ENCODE assay signal across 8 mouse cellular contexts in the genomic region with DNA sequence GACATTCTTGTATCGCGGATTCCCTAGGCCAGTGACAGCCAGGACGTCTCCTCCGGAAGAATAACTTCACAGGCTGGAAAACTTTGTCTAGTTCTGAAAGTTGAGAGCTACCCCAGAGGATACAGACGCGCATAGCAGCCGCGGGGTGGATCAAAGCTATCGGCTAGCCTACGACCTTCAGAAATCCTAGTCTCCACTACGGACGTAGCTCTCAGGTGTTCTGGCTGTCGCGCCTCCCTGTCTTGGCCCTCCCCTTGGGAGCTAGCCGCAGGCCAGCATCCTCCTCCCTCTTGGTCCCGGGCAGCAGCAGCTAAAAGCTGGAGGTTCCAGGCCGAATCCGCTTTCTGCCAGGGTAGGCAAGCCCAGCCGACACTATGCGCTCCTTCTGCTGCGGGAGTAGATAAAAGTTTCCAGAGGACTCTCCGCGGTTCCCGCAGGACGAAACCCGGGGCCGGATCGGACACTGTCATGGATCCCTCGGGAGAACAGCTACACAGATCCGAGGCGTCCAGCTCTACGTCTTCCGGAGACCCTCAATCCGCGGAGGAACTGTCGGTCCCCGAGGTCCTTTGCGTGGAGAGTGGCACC. TPM values are rescaled to one million over a fixed set of nuclear protein-coding genes. Genes with fewer than 3 reads are reported as not detected.
A peak's percentile ranks its signal among the peaks of the same experiment; 100 is the strongest.
DNase-seq lines count a peak whose midpoint lies in the region; ATAC-seq and TF ChIP-seq lines count a peak whose summit lies in the region.

No protein-coding gene starts in this region.

- ATAC-seq in erythroid progenitor cell, adult 5-6 weeks (replicated peaks; ENCODE audit: low FRiP score, poor library complexity, severe bottlenecking) = peak; percentile 46; the same call in 1 of the 2 replicates
- ATAC-seq in hindbrain, embryonic 15.5 days (ENCODE audit: low FRiP score, low read depth) = peak; percentile 53; the same call in 1 of the 2 replicates

- H3K36me3 ChIP-seq in liver, adult 2 months (ENCODE audit: control insufficient read depth, insufficient read depth, low read length) = no peaks in the 10 kb centered on the region
- H3K36me3 ChIP-seq in hindbrain, embryonic 15.5 days = no peaks in the 10 kb centered on the region

- no peaks in the 10 kb centered on the region for H3K79me2 ChIP-seq in liver, adult 2 months (ENCODE audit: control insufficient read depth, insufficient read depth, low read length)

- no peak for TF ChIP-seq POLR2A in liver, adult 2 months (IDR thresholded peaks at IDR 0.05; ENCODE audit: extremely low read depth, insufficient read depth, low read length)

- TF ChIP-seq CTCF in liver, adult 2 months (IDR thresholded peaks at IDR 0.05; ENCODE audit: low read depth, low read length) = 0 out of 2 replicates have a peak, but pooled peaks have one; percentile 7

- peak; percentile 38 for DNase-seq in liver, adult 2 months (ENCODE audit: extremely low read depth, low read depth, low spot score)
- DNase-seq in liver = no peak
- DNase-seq in adrenal gland, adult 2 months = peak; percentile 62
- peak; percentile 33 for DNase-seq in lung, postnatal 10 days
- DNase-seq in urinary bladder, postnatal 4 days (ENCODE audit: low spot score in 2 of 2) = peak; percentile 22 to 64
- no peak for DNase-seq in cerebellum, adult 18-20 months

- peaks cover 11% of the 10 kb centered on the region; the same call in 1 of the 2 replicates for H3K4me1 ChIP-seq in liver, adult 2 months (ENCODE audit: control insufficient read depth, insufficient read depth, low read length)
- H3K4me1 ChIP-seq in hindbrain, embryonic 15.5 days (replicated peaks) = peaks cover 17% of the 10 kb centered on the region

- H3K27me3 ChIP-seq in liver, adult 2 months (ENCODE audit: control insufficient read depth, insufficient read depth, low read length) = no peaks in the 10 kb centered on the region
- H3K27me3 ChIP-seq in hindbrain, embryonic 15.5 days = peaks cover 28% of the 10 kb centered on the region

- 1% methylated on average over 38 of the region's 38 CpGs for WGBS in liver, adult 2 months
- WGBS in hindbrain, embryonic 15.5 days = under 1% methylated on average over 38 of the region's 38 CpGs

- no peaks in the 10 kb centered on the region for H3K9me3 ChIP-seq in hindbrain, embryonic 15.5 days

- H3K27ac ChIP-seq in liver, adult 2 months (replicated peaks; ENCODE audit: insufficient read depth, low read depth, low read length) = no peak overlapping the region
- H3K27ac ChIP-seq in hindbrain, embryonic 15.5 days (replicated peaks) = no peak overlapping the region

- peak overlapping the region; percentile 90 for H3K9ac ChIP-seq in liver, adult 2 months (ENCODE audit: low read depth, low read length)
- peak overlapping the region; percentile 44 for H3K9ac ChIP-seq in hindbrain, embryonic 15.5 days

- H3K4me2 ChIP-seq in hindbrain, embryonic 15.5 days = peak overlapping the region; percentile 99

- peak overlapping the region; percentile 63 for H3K4me3 ChIP-seq in liver, adult 2 months (ENCODE audit: insufficient read depth, low read depth, low read length)
- H3K4me3 ChIP-seq in hindbrain, embryonic 15.5 days = peak overlapping the region; percentile 56

RNA-seq across cellular contexts. Expression of a gene that starts 9.6 kb away (rescaled TPM):
- total RNA-seq in liver, adult 2 months (2014; rRNA removed) = 4.7 and 7.6 TPM in 2 replicates
- 0.22 TPM in 1 of 2 replicates, not detected in the other for polyA plus RNA-seq in liver, adult 2 months (2012; rRNA removed)
- total RNA-seq in adrenal gland, adult 2 months (2021) = 1 to 10 TPM in 1 of 2 experiments, under 1 TPM in 1; 0.58 to 2.1 TPM
- 0.10 and 0.27 TPM in 2 replicates for polyA plus RNA-seq in adrenal gland, adult 2 months (2012; rRNA removed)
- not detected in 2 replicates for total RNA-seq in erythroid progenitor cell, adult 5-6 weeks (2015; ENCODE audit: low replicate concordance)
- total RNA-seq in erythroid progenitor cell, adult 5-6 weeks (2017; ENCODE audit: low replicate concordance) = not detected in 2 replicates
- 0.41 and 0.44 TPM in 2 replicates for polyA plus RNA-seq in hindbrain, embryonic 15.5 days (2015; fragmentation: Nextera tagmentation; extraction: Ambion mirVana)

Comparison
In these comparisons a context has a peak if more than half of its experiments do, and no peak if none do; other contexts are left out.
1. DNase-seq: peak in liver, adult 2 months (single experiment), adrenal gland, adult 2 months (single experiment), lung, postnatal 10 days (single experiment) and urinary bladder, postnatal 4 days (2 of 2); none in liver (single experiment) and cerebellum, adult 18-20 months (0 of 2).